Mouse (Mus musculus) heart, adult 2 months (tissue): Measurements from ENCODE around the gene Sh2d4b. TPM values are rescaled to one million over a fixed set of nuclear protein-coding genes. Genes with fewer than 3 reads are reported as not detected.

ENCODE experiments used
- DNase-seq, 2 experiments: peaks; one replicate each; pipeline ENCODE4 v3.0.0; 2021
- H3K27ac ChIP-seq: fragments of 200-600 bp; 2 replicates; pipeline ENCODE4 v1.8.1; 2022
- H3K27me3 ChIP-seq: fragments of 200-500 bp; 2 replicates; pipeline ENCODE4 v1.6.1; 2012; ENCODE audit warnings: mild to moderate bottlenecking, low read length, inconsistent platforms, mixed read lengths; ENCODE audit not compliant: control insufficient read depth, insufficient read depth
- H3K36me3 ChIP-seq: fragments of 200-500 bp; 2 replicates; pipeline ENCODE4 v1.6.1; 2012; ENCODE audit warnings: low read length, inconsistent platforms; ENCODE audit not compliant: control insufficient read depth, insufficient read depth
- H3K4me1 ChIP-seq: fragments of 200-500 bp; 2 replicates; pipeline ENCODE4 v1.6.1; 2011; ENCODE audit warnings: low read length; ENCODE audit not compliant: control insufficient read depth, insufficient read depth
- H3K4me3 ChIP-seq: fragments of 200-600 bp; 2 replicates; pipeline ENCODE4 v1.8.1; 2022
- H3K79me2 ChIP-seq: fragments of 200-500 bp; replicated peaks from 2 replicates; pipeline ENCODE4 v1.6.1; 2012; ENCODE audit warnings: mild to moderate bottlenecking, inconsistent platforms, low read length, moderate library complexity, mixed read lengths; ENCODE audit not compliant: control insufficient read depth, insufficient read depth
- H3K9ac ChIP-seq: fragments of 200-500 bp; 2 replicates; pipeline ENCODE4 v1.6.1; 2012; ENCODE audit warnings: low read depth, mild to moderate bottlenecking, control low read depth, inconsistent platforms, low read length, mixed read lengths
- CTCF ChIP-seq: fragments of 200-600 bp; IDR thresholded peaks from 2 replicates; pipeline ENCODE4 v1.8.1; 2022; ENCODE audit warnings: antibody characterized with exemption, mild to moderate bottlenecking, moderate library complexity
- EP300 ChIP-seq: fragments of 200-500 bp; IDR thresholded peaks from 2 replicates; pipeline ENCODE4 v1.6.1; 2011; ENCODE audit warnings: low read depth, low read length, control low read depth; ENCODE audit not compliant: insufficient read depth
- POLR2A ChIP-seq: fragments of 200-500 bp; IDR thresholded peaks from 2 replicates; pipeline ENCODE4 v1.6.1; 2011; ENCODE audit warnings: mild to moderate bottlenecking, low read depth, low read length, control low read depth; ENCODE audit not compliant: insufficient read depth
- WGBS: fragments of 180-500 bp; shearing (Covaris S2); methylation state at CpG from one replicate; pipeline ENCODE4 v1.1.7; 2018; 5-methylcytosine and 5-hydroxymethylcytosine counted together
- intact Hi-C: fragments of 180-260 bp; cut with DNase I; formaldehyde crosslinking; loops from one replicate; pipeline ENCODE4 v1.15.1; 2025
- polyA plus RNA-seq: library from polyadenylated mRNA; depleted of rRNA; stranded (reverse); fragments of >200 nt; gene quantifications from 2 replicates; pipeline ENCODE4 v1.2.3, GENCODE M21; 2012
- total RNA-seq, 2 experiments: library from RNA; stranded (reverse); gene quantifications; 2 replicates each; pipeline ENCODE4 v1.2.3; 2021

The Sh2d4b gene
- total and polyA plus RNA-seq, 3 experiments: 0.14 to 1.1 (median 0.84) TPM

DNA sequence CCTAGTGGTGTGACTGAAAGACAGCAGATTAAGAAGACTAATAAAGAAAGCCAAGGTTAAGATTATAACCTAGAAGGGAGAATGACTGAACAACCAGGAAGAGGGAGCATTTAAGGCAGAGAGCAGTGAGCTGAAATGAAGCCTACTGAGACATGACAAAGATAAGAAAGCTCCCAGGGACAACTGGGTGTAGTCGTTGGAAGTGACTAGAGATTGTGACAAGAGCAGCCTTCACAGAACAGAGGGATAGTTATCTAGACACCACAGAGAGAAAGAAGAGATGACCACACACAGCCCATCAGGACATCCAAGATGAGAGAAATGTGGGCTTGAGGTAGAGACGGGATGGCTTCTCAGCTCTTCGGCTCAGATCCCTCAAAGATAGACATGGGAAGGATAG lies 29.4 kb downstream of the Sh2d4b start:
- H3K27me3 ChIP-seq: no peaks in the 10 kb centered on the region
- 59% methylated on average over 3 of the region's 3 CpGs for WGBS
- no peak overlapping the region for H3K27ac ChIP-seq
- TF ChIP-seq CTCF (no peak), EP300 (no peak)
- H3K4me1 ChIP-seq: no peaks in the 10 kb centered on the region
- H3K9ac ChIP-seq: no peak overlapping the region
- intact Hi-C loops: no loop called here
- no peak for DNase-seq
- no peaks in the 10 kb centered on the region for H3K79me2 ChIP-seq
- H3K36me3 ChIP-seq: no peaks in the 10 kb centered on the region
- H3K4me3 ChIP-seq: no peak overlapping the region

DNA sequence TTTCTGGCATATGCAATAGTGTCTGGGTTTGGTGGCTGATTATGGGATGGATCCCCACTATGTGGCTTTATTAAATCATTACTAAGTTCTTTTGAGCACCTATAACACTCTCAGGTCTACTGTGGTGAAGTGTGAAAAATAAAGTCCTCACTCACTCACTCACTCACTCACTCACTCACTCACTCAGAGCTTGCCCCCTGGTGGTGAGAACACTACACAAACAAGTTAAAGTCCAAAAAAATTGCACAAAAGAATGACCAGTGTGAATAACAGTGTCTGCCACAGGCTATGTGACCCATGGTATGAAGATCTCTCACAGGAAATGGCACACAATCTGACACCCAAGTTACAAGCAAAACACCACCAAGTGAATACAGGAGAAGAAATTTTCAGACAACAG lies 30.0 kb downstream of the Sh2d4b start:
- intact Hi-C loops: no loop called here
- DNase-seq: no peak
- Histone ChIP-seq H3K9ac (no peak overlapping the region), H3K79me2 (no peaks in the 10 kb centered on the region), H3K4me1 (no peaks in the 10 kb centered on the region), H3K27ac (no peak overlapping the region), H3K36me3 (no peaks in the 10 kb centered on the region), H3K27me3 (no peaks in the 10 kb centered on the region), H3K4me3 (no peak overlapping the region)
- TF ChIP-seq EP300: no peak
- no peak for TF ChIP-seq POLR2A
- TF ChIP-seq CTCF: 0 out of 2 replicates have a peak, but pooled peaks have one; percentile 15

DNA sequence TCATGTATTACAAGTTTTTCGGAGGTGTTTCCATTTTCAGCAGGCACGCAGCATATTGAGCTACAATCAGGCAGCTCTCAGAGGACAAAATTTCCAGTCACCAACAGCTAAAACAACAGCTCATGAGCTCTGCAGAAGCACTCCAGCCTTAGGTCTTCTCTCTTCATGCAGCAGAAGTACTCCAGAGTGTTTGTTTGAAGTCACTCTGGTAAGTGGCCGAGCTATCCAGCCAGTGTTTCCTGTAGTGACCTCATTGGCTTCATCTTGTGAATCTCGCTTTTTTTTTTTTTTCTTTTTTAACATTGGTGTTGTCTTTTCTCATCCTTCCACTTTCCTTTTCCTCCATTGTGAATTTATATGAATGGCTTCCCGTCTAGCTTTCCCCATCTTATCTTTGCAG lies 40.1 kb downstream of the Sh2d4b start:
- H3K27ac ChIP-seq: no peak overlapping the region
- H3K36me3 ChIP-seq: no peaks in the 10 kb centered on the region
- no peaks in the 10 kb centered on the region for H3K4me1 ChIP-seq
- no peaks in the 10 kb centered on the region for H3K79me2 ChIP-seq
- H3K27me3 ChIP-seq: no peaks in the 10 kb centered on the region
- 35% methylated on average over 5 of the region's 5 CpGs for WGBS
- no peak overlapping the region for H3K4me3 ChIP-seq
- DNase-seq: no peak
- intact Hi-C loops: no loop called here
- TF ChIP-seq EP300: no peak
- no peak for TF ChIP-seq CTCF
- no peak for TF ChIP-seq POLR2A
- H3K9ac ChIP-seq: no peak overlapping the region

DNA sequence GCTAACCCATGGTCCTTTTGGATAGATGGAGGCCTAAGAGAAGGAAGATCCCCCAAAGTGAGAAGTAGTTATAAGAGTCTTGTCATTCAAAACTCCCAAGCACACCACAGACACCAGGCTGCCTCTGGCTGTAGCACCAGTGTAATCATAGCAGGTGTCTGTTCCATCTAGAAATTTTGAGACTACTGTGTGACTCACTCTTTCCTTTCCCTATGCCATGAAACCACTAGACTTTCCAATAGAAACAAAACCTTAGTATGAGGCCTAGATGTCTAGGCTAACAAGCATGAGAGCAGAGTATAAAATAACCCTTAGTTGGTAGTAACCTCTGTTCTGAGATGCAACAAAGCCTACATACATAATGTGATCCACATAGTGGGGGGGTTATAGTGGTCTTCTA lies 55.7 kb downstream of the Sh2d4b start:
- Histone ChIP-seq H3K36me3 (no peaks in the 10 kb centered on the region), H3K27me3 (no peaks in the 10 kb centered on the region), H3K27ac (no peak overlapping the region), H3K9ac (no peak overlapping the region), H3K79me2 (no peaks in the 10 kb centered on the region), H3K4me3 (no peak overlapping the region), H3K4me1 (no peaks in the 10 kb centered on the region)
- DNase-seq: no peak
- intact Hi-C loops: no loop called here
- TF ChIP-seq CTCF (no peak), POLR2A (no peak), EP300 (no peak)

DNA sequence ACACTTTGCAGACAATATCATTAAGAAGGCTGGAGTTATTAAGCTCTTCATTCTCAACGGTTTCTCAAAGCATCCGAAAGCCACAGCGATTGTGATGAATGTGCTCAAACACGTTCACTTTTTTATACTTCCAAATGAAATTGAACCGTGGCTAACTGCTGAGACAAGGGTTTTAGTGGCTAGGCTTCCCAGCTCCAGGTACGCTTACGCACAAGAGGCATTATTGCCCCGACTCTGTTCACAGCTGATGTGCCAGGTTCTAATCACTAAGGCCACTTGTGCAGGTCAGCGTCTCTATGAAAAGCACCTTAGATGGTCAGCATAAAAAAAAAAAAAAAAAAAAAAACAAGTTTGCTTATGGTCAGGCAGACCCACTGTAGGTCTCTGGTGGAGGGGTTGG lies 62.6 kb downstream of the Sh2d4b start:
- H3K27ac ChIP-seq: no peak overlapping the region
- H3K4me1 ChIP-seq: no peaks in the 10 kb centered on the region
- H3K27me3 ChIP-seq: no peaks in the 10 kb centered on the region
- no peak for DNase-seq
- intact Hi-C loops: no loop called here
- TF ChIP-seq EP300: no peak
- TF ChIP-seq CTCF: no peak
- no peak for TF ChIP-seq POLR2A
- H3K36me3 ChIP-seq: no peaks in the 10 kb centered on the region
- H3K4me3 ChIP-seq: no peak overlapping the region
- H3K79me2 ChIP-seq: no peaks in the 10 kb centered on the region
- 91% methylated on average over 9 of the region's 9 CpGs for WGBS
- H3K9ac ChIP-seq: no peak overlapping the region

DNA sequence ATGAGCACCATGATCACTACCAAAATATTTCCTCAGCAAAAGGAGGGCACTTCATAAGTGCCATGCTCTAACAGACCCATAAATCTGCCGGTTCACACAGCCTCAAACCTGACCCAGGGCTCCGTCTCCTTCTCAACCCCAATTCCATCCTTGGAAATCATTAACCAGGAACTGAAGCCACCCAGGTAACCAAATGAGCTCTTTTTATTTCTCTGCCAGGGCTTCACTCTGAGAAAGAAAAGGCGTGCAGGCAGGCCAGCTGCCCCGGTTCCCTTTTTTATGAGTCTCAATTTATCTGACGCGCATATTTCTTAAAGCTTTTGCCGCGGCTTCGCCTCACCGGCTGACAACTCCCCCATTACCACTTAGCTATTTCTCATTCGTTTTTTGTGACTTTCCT lies 63.0 kb downstream of the Sh2d4b start:
- Histone ChIP-seq H3K27ac (no peak overlapping the region), H3K27me3 (no peaks in the 10 kb centered on the region), H3K4me3 (no peak overlapping the region), H3K4me1 (no peaks in the 10 kb centered on the region), H3K36me3 (no peaks in the 10 kb centered on the region), H3K9ac (no peak overlapping the region), H3K79me2 (no peaks in the 10 kb centered on the region)
- no peak for DNase-seq
- intact Hi-C loops: no loop called here
- TF ChIP-seq POLR2A (no peak), CTCF (no peak), EP300 (no peak)
- 85% methylated on average over 11 of the region's 11 CpGs for WGBS

DNA sequence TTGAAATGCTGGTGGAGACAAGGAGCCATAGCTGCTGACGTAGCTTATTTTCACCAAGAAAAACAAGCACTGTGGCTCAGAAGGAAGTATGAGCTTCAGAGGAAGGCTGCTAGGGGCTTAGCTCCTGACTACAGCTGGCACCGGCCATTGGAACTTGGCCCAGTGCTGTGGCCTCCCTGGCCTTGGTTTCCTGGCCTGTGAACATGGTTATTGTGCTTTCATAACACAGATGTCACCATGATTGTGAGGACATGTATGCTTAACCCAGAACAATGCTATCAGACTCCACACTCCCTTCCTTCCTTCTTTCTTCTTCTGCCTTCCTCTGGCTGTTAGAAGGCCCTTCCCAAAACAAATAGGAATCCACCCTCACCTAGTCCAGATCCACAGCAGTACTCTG lies 75.0 kb downstream of the Sh2d4b start:
- DNase-seq: peak; percentile 32 to 51
- WGBS: 39% methylated on average over 2 of the region's 2 CpGs
- no peaks in the 10 kb centered on the region for H3K4me1 ChIP-seq

More for the DNA sequence above, 75.0 kb downstream of the Sh2d4b start:
- no peaks in the 10 kb centered on the region for H3K79me2 ChIP-seq
- H3K36me3 ChIP-seq: no peaks in the 10 kb centered on the region
- H3K9ac ChIP-seq: no peak overlapping the region
- intact Hi-C loops: no loop called here
- H3K27me3 ChIP-seq: no peaks in the 10 kb centered on the region
- no peak for TF ChIP-seq EP300
- no peak for TF ChIP-seq CTCF
- no peak for TF ChIP-seq POLR2A
- H3K27ac ChIP-seq: no peak overlapping the region
- H3K4me3 ChIP-seq: no peak overlapping the region
